Mouse (Mus musculus): ENCODE results near the gene Cfdp1.

The Cfdp1 gene

DNA sequence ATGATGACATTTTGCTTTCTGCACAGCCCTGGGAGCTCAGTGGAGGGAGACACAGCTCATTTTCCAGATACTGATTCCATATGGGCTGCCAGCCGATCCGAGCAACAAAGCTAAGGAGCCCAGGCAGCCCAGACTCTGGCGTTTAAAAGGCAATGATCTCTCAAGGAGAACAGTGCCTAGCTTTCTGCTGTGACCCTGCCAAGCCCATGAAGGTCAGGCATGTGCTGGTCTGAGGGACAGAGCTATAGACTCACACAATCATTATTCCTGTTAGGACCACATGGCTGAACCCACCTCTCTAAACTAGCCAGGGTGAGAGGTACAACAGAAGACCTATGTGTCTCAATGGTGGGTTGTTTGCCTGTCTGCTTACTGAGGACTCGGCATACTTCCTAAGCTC lies 66.4 kb downstream of the Cfdp1 start:
- Histone ChIP-seq H3K4me3 (replicated peaks; ENCODE audit: low read length) (peak overlapping the region; percentile 53), H3K4me1 (replicated peaks; ENCODE audit: low read depth, low read length) (peaks cover 98% of the 10 kb centered on the region), H3K9me3 (ENCODE audit: low read length) (no peaks in the 10 kb centered on the region), H3K27me3 (ENCODE audit: insufficient read depth, low read length) (no peaks in the 10 kb centered on the region), H3K36me3 (ENCODE audit: insufficient read depth, low read length) (peaks cover 37% of the 10 kb centered on the region)
- TF ChIP-seq CTCF (conservative IDR thresholded peaks at IDR 0.05; ENCODE audit: low read length): no peak
- TF ChIP-seq NANOG (IDR thresholded peaks at IDR 0.05; ENCODE audit: borderline replicate concordance, low read length): no peak
- TF ChIP-seq POU5F1 (IDR thresholded peaks at IDR 0.05; ENCODE audit: borderline replicate concordance, low read length): no peak

GRCm38 (mm10) chr8:111786701-111787588 lies 67.1 kb downstream of the Cfdp1 start:
- H3K36me3 ChIP-seq (ENCODE audit: insufficient read depth, low read length): peaks cover 40% of the 10 kb centered on the region
- H3K4me1 ChIP-seq (replicated peaks; ENCODE audit: low read depth, low read length): peaks cover 99% of the 10 kb centered on the region
- TF ChIP-seq POU5F1 (IDR thresholded peaks at IDR 0.05; ENCODE audit: borderline replicate concordance, low read length): no peak
- no peak for TF ChIP-seq NANOG (IDR thresholded peaks at IDR 0.05; ENCODE audit: borderline replicate concordance, low read length)
- no peak for TF ChIP-seq CTCF (conservative IDR thresholded peaks at IDR 0.05; ENCODE audit: low read length)
- H3K9me3 ChIP-seq (ENCODE audit: low read length): no peaks in the 10 kb centered on the region
- H3K27me3 ChIP-seq (ENCODE audit: insufficient read depth, low read length): no peaks in the 10 kb centered on the region
- H3K4me3 ChIP-seq (replicated peaks; ENCODE audit: low read length): peak overlapping the region; percentile 53

DNA sequence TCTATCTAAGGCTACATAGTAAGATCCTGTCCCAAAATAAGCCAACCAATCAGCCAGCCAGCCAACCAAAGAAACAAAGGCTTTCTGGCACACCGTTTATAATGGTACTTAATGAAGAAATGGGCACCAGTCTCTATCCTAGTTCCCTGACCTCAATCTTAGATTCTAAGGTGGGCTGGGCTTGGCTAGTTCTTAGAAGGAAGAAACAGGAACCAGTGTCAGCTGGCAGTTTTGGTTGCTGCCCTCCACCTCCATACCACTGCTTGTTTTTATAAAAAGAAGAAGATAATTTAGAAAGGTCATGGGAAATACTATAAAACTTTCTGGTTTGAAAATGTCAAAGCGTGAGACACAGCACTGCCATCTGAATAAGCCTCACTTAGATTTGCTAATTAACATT lies 68.0 kb downstream of the Cfdp1 start:
- Histone ChIP-seq H3K4me3 (replicated peaks; ENCODE audit: low read length) (no peak overlapping the region), H3K27me3 (ENCODE audit: insufficient read depth, low read length) (no peaks in the 10 kb centered on the region), H3K4me1 (replicated peaks; ENCODE audit: low read depth, low read length) (peaks cover 99% of the 10 kb centered on the region), H3K9me3 (ENCODE audit: low read length) (no peaks in the 10 kb centered on the region), H3K36me3 (ENCODE audit: insufficient read depth, low read length) (peaks cover 44% of the 10 kb centered on the region)
- TF ChIP-seq CTCF (conservative IDR thresholded peaks at IDR 0.05; ENCODE audit: low read length): no peak
- TF ChIP-seq NANOG (IDR thresholded peaks at IDR 0.05; ENCODE audit: borderline replicate concordance, low read length): no peak
- TF ChIP-seq POU5F1 (IDR thresholded peaks at IDR 0.05; ENCODE audit: borderline replicate concordance, low read length): no peak

- no peaks in the 10 kb centered on the region for H3K9me3 ChIP-seq (ENCODE audit: low read length)
- no peaks in the 10 kb centered on the region for H3K27me3 ChIP-seq (ENCODE audit: insufficient read depth, low read length)
- peaks cover 90% of the 10 kb centered on the region for H3K4me1 ChIP-seq (replicated peaks; ENCODE audit: low read depth, low read length)
- peaks cover 68% of the 10 kb centered on the region for H3K36me3 ChIP-seq (ENCODE audit: insufficient read depth, low read length)
- H3K4me3 ChIP-seq (replicated peaks; ENCODE audit: low read length): no peak overlapping the region
- TF ChIP-seq CTCF (conservative IDR thresholded peaks at IDR 0.05; ENCODE audit: low read length) (no peak), NANOG (IDR thresholded peaks at IDR 0.05; ENCODE audit: borderline replicate concordance, low read length) (no peak), POU5F1 (IDR thresholded peaks at IDR 0.05; ENCODE audit: borderline replicate concordance, low read length) (no peak)
Measured at GRCm38 (mm10) chr8:111782671-111783394, 71.3 kb downstream of the Cfdp1 start.

DNA sequence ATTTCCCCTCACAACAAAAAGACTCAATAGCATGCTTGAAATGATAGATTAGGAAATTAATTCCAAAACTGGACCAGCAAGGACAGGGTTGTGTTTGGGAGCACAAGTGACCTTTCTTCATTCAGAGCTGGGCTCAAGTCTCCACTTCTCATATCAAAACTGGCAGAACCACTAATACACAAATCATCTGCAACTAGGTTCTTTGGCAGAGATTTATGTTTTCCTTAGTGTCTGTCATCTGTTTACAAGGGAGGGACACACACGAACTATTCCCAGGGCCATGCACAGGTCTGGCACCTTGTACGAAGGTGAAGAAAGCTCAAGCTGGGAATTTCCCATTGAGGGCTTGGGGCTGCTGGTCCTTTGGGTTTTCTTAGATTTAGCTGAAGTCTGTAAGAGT lies 71.9 kb downstream of the Cfdp1 start:
- TF ChIP-seq NANOG (IDR thresholded peaks at IDR 0.05; ENCODE audit: borderline replicate concordance, low read length) (no peak), POU5F1 (IDR thresholded peaks at IDR 0.05; ENCODE audit: borderline replicate concordance, low read length) (no peak)
- Histone ChIP-seq H3K9me3 (ENCODE audit: low read length) (no peaks in the 10 kb centered on the region), H3K4me1 (replicated peaks; ENCODE audit: low read depth, low read length) (peaks cover 83% of the 10 kb centered on the region), H3K4me3 (replicated peaks; ENCODE audit: low read length) (no peak overlapping the region), H3K27me3 (ENCODE audit: insufficient read depth, low read length) (no peaks in the 10 kb centered on the region), H3K36me3 (ENCODE audit: insufficient read depth, low read length) (peaks cover 74% of the 10 kb centered on the region)

DNA sequence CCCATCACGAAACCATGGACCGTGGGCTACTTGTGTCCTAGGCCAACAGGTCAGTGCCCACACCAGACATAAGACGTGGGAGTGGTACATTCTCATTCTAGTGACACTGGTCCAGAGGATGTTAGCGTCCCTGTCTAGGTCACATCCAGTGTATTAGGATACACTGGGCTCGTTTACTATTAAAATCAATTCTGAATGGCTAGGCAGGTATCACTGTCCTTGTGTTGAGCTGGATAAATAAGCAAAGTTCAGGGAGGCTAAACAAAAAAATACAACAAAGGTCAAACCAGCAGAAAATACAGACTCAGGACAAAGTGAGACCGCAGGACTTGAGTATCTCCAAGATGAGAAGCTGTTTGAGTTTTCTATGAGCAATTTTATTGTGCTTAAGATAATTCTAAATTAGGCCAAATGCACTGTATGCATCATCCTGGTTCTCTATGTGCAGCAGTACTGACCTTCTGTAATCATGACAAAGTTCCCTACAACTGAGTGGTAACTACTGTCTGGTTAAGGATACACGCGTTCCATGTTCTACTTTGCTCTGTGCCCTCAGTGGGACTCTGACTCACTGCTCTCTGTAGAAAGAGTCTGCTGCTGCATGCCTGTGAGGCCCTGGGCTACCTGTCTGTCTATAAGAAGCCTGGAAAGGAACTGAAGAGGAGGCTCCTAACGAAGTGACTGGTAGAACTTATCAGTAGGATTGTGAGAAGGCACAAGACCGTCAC lies 73.2 kb downstream of the Cfdp1 start:
- no peaks in the 10 kb centered on the region for H3K27me3 ChIP-seq (ENCODE audit: insufficient read depth, low read length)
- H3K4me1 ChIP-seq (replicated peaks; ENCODE audit: low read depth, low read length): peaks cover 71% of the 10 kb centered on the region
- no peaks in the 10 kb centered on the region for H3K9me3 ChIP-seq (ENCODE audit: low read length)
- no peak overlapping the region for H3K4me3 ChIP-seq (replicated peaks; ENCODE audit: low read length)
- no peak for TF ChIP-seq POU5F1 (IDR thresholded peaks at IDR 0.05; ENCODE audit: borderline replicate concordance, low read length)
- no peak for TF ChIP-seq CTCF (conservative IDR thresholded peaks at IDR 0.05; ENCODE audit: low read length)
- no peak for TF ChIP-seq NANOG (IDR thresholded peaks at IDR 0.05; ENCODE audit: borderline replicate concordance, low read length)
- peaks cover 84% of the 10 kb centered on the region for H3K36me3 ChIP-seq (ENCODE audit: insufficient read depth, low read length)

DNA sequence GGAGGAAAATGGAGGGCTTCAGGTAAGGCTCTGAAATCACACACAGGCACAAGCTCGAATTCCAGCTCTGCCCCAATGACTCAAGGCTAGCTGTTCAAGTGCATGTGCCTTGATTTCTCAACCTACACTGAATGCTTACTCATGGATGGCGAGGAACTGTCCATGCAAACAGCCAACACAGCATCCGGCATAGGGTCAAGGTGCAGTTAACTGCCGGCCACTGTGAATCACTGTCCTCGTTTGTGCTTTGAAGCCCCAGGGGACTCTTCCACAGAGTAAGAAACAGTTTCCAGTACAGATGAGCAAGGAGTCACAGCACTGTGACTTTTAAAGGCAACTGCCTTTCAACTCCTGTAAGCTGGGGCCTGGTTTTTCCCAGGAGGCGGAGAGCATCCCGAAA lies 74.4 kb downstream of the Cfdp1 start:
- TF ChIP-seq POU5F1 (IDR thresholded peaks at IDR 0.05; ENCODE audit: borderline replicate concordance, low read length) (no peak), CTCF (conservative IDR thresholded peaks at IDR 0.05; ENCODE audit: low read length) (no peak), NANOG (IDR thresholded peaks at IDR 0.05; ENCODE audit: borderline replicate concordance, low read length) (no peak)

DNA sequence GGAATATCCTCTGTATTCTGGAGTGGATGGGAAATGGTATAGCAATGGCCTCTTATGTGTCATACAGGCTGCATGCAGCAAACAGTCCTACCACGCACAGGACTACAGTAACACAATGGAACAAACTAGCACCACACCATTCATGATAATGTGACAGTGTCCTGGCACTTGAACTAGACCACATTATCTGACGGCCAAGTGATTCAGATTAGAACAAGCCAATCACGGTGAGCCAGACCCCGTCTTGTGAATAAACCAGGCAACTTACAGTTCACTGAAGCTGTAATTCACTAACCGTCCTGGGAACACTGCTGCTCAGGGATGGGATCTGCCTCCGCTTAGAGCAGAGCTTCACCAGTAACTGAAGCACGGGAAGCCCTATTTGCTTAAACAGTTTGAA lies 75.3 kb downstream of the Cfdp1 start:
- no peak for TF ChIP-seq CTCF (conservative IDR thresholded peaks at IDR 0.05; ENCODE audit: low read length)
- no peak for TF ChIP-seq POU5F1 (IDR thresholded peaks at IDR 0.05; ENCODE audit: borderline replicate concordance, low read length)
- TF ChIP-seq NANOG (IDR thresholded peaks at IDR 0.05; ENCODE audit: borderline replicate concordance, low read length): no peak
- no peaks in the 10 kb centered on the region for H3K9me3 ChIP-seq (ENCODE audit: low read length)
- peaks cover 92% of the 10 kb centered on the region for H3K36me3 ChIP-seq (ENCODE audit: insufficient read depth, low read length)
- H3K27me3 ChIP-seq (ENCODE audit: insufficient read depth, low read length): no peaks in the 10 kb centered on the region
- H3K4me3 ChIP-seq (replicated peaks; ENCODE audit: low read length): no peak overlapping the region
- peaks cover 70% of the 10 kb centered on the region for H3K4me1 ChIP-seq (replicated peaks; ENCODE audit: low read depth, low read length)

More for the DNA sequence above, 74.4 kb downstream of the Cfdp1 start:
- Histone ChIP-seq H3K36me3 (ENCODE audit: insufficient read depth, low read length) (peaks cover 89% of the 10 kb centered on the region), H3K27me3 (ENCODE audit: insufficient read depth, low read length) (no peaks in the 10 kb centered on the region), H3K4me1 (replicated peaks; ENCODE audit: low read depth, low read length) (peaks cover 70% of the 10 kb centered on the region), H3K9me3 (ENCODE audit: low read length) (no peaks in the 10 kb centered on the region), H3K4me3 (replicated peaks; ENCODE audit: low read length) (no peak overlapping the region)

Measured in E14TG2a.4 (cell line).